Mouse (Mus musculus) thymus, postnatal 25 days (tissue): ENCODE results near the gene Nrsn2.

ENCODE experiments used
- DNase-seq: peaks from one replicate; pipeline ENCODE4 v3.0.0; 2022

The Nrsn2 gene

DNA sequence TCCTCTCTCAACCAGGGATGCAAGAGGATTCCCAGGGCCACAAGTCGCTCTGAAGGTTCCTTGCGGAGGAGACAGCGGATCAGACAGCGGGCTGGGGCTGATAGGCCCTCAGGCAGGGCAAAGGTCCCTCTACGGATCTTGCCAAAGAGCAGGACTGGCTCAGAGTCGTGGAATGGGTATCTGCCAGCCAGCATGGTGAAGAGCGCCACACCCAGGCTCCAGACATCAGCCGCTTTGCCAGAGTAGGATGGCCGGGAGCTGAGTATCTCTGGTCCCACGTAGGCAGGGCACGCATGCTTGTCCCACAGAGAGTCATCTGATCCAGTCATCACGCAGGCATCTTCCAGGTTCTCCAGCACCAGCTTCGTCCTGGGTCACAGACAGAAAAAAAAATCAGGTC, 38.1 kb downstream of the Nrsn2 start:
- no peak for DNase-seq

DNA sequence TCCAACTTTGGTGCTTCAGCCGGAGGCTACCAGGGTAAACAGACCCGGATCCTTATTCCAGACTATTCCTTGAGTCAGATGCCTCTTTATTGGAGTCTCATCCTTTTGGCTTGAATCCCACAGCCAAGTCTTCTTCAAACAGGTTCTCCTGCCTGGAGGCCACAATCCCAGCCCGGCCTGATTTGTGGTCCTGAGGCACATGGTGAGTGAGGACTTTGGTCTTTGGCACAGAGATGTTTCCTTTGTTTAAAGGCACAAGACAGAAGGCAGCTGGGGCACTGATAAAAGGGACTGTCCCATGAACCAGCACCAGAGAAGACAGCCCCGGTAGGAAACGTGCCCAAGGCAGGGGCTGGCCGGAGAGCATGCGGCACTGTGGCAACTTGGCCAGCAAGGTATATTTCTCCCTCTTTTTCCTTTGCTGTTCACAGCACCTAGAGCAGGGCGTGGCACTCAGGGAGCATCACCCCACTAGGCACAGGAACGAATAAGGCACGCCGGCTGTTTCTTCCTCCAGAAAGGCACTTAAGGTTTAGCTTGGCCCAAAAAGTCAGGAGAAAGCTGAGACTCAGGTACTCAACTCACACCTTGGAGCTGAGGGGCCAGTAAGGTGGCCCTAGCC, 38.7 kb downstream of the Nrsn2 start:
- DNase-seq: no peak

DNA sequence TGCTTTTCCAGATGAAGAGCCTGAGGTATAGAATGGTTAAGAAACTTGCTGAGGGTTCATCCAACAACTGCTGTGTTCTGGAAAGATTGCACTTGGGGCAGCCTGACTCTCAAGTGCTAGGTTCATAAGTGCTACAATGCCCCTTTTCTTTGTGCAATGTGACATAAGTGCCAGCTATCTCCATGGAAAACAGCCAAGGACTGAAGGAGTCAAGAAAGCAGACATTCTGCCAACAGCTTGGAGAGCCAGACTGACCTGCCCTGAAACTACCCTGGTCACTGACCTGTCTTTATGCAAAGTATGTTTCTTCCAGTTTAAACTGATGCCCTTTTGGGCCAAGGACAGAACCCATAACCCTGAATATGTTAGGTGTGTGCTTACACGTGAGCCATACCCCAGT, 39.6 kb downstream of the Nrsn2 start:
- DNase-seq: no peak

DNA sequence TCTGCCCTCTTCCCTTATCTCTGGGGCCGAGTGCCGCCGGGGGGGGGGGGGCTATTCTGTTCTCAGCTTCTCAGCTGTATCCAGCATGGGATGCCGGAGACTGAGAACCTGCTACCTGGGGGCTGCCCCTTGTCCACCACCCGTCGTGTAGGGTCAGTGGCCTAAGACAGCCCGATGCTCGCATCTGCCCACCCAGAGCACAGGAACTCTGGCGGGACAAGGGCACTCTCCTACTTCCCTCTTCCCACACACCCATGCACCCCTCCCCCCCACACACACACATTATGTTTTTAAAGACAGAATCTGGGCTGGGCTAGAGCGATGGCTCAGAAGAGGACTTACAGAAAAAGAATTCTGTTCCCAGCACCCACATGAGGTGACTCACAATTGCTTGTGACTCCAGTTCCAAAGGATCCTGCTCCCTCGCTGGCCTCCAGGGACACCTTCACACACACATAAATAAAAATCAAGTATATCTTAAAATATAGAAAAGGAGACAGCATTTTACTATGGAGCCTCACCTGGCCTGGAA, 41.1 kb downstream of the Nrsn2 start:
- no peak for DNase-seq

DNA sequence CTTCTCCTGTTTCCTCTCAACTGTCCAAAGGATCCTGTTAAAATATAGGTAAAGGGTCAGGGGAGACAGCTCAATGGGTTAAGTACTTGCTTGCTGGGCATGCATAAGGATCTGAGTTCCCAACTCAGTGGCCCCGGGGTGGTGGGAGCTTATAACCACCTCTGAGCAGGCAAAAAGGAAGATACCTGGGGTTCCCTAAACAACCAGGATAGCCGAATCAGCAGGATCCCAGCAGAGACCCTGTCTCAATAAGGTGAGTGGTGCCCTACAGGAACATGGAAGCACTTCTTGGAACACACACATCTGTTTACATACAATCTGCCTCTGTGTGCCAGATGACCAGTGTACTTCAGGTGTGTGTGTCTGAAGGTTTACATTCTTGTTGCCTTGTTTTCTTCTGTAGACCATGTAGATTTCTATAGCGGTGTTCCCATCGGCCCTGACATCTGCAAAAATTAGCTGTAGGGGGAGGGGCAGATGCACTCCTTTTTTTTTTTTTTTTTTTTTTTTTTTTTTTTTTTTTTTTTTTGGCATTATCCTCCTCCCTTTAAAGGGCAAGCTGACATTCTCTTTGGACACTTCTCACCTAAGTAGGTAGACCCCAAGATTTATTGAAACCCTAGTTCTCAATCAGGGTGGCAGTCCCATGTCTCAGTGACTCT, 43.0 kb downstream of the Nrsn2 start:
- no peak for DNase-seq

DNA sequence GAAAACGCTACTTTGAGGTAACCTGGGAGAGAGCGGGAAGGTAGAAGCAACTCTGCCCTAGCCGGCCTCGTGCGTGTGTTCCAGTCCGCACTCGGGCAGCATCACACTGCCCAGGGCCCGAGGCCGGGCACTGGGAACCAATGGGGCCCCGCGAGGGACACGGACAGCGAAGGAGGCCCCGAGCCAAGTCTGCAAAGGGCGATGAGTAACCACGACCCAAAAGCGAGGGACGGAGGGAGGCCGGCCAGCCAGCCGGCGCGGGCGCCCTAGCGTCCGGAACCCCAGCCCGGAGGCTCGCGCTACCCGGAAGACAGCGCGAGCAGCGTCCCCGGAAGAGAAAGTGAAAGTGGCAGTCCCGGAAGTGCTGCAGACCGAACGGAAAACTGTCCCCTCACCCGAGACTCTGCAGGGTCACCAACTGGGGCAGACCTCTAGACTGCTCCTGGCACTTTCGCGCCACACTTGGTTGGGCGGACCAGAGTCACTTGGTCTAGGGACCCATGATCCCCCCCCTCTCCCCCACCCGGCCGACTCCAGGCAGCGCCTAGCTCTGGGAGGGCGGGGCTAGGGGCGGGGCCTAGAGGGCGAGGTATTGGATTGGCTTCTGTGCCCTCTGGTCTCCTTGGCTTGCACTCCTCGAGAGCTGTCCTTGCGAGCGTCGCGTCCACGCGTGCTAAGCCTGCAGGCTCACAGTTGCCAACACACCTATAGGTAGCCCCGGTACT, 44.2 kb downstream of the Nrsn2 start, which contains the start of gene Rbck1:
Gene Rbck1 (minus strand): TSS at position 553 of the 725 bp plus-strand sequence.
- DNase-seq: peak; percentile 87

DNA sequence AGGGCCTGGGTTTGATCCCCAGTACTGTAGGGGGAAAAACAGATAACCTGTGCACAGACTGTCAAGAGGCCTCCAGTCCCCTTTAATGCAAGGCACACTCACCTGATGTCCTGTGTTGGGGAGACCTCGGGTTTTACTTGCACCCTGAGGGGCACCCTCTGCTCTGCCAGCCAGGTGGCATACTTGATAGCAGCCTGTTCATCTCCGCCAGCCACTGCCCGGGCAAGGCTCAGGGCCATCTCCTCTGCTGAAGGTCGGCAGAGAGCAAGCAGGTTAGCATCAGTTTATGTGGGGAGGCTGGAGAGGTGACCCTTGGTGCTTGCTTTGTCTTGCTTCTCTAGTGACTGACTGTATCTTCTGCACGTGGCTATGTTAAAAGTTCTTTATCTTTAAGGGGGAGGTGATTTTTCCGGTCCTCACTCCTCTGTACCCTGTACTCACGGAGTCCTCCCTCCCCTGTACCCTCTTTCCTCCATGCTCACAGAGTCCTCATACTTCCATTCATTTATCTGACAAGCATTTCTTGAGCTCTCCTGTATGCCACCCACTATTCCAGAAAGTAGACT, 45.5 kb downstream of the Nrsn2 start:
- DNase-seq: no peak

DNA sequence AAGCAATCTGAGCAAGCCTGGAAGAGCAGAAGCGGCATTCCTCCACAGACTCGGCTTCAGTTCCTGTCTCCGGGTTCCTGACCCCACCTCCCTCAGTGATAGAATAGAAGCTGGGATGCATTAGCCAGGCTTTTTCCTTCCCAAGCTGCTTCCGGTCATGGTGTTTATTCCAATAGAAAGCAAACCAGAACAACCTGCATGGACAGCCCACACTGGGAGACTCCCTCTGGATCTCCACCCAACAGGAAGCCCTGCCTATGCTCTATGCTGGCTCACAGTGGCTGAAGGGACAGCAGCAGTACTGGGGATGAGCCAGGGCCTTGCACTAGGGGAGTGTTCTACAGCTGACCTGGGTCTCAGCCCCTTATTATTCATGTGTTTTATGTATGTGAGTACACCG, 48.5 kb downstream of the Nrsn2 start:
- DNase-seq: no peak

DNA sequence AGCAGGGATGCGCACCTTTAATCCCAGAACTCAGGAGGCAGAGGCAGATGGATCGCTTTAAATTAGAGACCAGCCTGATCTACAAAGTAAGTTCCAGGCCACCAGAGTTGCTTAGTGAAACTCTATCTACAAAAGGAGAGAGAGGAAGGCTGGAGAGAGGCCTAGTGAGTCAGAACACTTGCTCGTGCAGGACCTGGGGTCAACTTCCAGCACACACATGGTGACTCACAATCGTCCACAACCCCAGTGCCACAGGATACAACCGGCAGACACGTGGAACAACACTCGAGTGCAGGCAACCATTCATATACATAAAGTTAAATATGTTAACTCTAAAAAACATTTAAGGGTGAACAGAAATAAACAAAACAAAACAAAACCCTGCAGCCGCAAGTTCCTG, 49.8 kb downstream of the Nrsn2 start:
- no peak for DNase-seq

DNA sequence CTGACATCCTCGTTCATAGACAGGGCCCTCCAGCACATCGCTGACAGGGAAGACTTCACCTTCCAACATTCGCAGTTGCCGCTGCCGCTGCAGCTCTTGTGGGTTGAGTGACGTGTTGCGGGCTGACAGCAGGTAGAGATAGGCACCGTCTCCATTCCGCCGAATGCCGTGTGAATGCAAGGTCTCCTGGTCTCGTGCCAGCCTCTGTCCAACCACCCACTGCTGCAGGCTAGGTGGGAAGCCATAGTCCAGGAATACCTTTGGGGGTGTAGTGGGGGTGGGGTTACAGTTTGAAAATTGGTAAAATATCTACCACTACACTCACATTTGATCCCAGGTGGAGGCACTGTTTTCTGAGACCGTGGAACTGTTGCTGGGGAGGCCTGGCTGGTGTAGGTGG, 50.3 kb downstream of the Nrsn2 start:
- DNase-seq: no peak

DNA sequence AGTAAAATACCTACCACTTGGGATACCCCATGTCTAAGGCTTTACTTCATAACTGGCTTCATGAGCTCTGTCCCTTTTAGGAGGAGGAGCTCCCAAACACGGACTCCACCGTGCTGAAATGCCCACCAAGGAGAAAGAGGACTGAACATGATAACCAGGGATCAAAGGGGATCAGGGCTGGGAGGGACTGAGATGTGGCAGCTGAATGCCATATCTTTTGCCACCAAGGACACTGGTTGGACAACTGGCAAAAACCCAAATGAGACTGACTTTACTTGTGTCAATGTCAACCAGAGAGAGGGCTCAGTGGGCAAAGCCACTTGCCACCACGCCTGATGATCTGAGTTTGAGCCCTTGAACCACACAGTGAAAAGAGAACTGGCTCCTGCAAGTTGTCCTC, 51.6 kb downstream of the Nrsn2 start:
- DNase-seq: no peak

DNA sequence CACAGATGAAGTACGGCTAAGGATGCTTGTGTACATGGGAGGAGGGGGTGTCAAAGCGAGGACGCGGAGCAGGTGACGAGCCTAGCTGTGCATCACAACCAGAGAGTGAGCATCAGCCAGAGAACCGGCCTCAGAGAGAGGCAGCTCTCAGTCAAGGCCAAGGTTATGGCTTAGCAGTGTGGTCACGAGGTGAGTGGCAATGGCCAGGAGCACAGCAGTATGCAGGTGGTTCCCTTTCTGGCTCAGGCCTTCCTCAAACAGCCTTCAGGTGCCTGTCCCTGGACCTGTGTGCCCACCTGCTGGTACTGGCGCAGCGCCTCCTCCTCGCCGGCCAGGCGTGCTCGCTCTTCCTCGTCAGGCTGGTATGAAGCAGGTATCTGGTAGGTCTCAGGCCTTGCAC, 52.5 kb downstream of the Nrsn2 start:
- no peak for DNase-seq

DNA sequence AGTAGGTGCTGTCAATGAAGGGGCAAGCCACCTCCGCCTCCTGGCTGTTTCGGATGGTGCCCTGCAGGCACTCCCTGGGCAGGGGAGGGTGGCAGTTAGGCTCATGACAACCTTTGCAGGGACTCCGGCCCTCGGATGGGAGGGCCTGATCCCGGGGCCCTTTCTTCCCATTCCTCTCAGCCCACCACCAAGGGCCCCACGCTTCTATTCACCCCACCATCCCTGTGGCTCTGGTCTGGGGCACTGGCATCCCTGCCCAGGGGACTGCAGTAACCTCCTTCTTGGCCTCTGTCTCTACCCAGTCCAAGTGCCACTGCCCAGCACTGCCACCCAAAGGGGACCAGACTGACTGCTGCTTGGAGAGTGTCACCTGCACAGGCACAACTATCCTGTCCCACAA, 54.2 kb downstream of the Nrsn2 start:
- DNase-seq: no peak

DNA sequence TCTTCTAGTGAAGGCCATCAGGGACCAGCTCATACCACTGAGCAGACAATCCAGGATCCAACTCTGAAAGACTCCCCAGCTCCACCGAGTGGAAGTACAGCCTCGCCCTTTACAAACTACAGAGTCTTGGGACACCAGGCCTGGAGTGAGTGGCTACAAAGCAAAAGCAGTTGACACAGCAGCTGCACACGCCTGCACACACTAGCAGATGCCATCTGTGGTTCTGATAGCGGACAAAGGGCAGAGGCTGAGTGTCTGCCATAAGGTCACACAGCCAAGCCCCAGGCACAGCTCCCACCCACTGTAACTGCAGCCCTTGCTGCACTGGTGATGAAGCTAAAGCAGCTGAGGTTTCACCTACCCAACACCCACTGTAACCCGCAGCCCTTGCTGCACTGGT, 54.9 kb downstream of the Nrsn2 start:
- no peak for DNase-seq
